Mouse (Mus musculus) MEL (cell line): ENCODE data around the gene Capn9.

ENCODE experiments used
- CHD2 ChIP-seq: IDR thresholded peaks from 2 replicates; pipeline ENCODE4 v1.6.1; 2011; ENCODE audit warnings: low read length, improper control_type of control experiment
- CTCF ChIP-seq, 3 experiments: IDR thresholded peaks in 2 of 3; conservative IDR thresholded peaks in 1 of 3; 2 replicates each; pipeline ENCODE4 v1.5.1; 2011 to 2012; ENCODE audit warnings: low read length in 3 of 3, low read depth in 2 of 3, mild to moderate bottlenecking in 2 of 3, improper control_type of control experiment in 1 of 3, inconsistent platforms in 1 of 3, mixed read lengths in 1 of 3, moderate library complexity in 1 of 3; ENCODE audit not compliant: control insufficient read depth in 1 of 3, insufficient read depth in 1 of 3, poor library complexity in 1 of 3, severe bottlenecking in 1 of 3
- ETS1 ChIP-seq: IDR thresholded peaks from 2 replicates; pipeline ENCODE4 v1.6.1; 2012; ENCODE audit warnings: low read depth, mild to moderate bottlenecking, inconsistent platforms, low read length, improper control_type of control experiment, moderate library complexity
- GABPA ChIP-seq: IDR thresholded peaks from 2 replicates; pipeline ENCODE4 v1.6.1; 2012; ENCODE audit warnings: low read depth, mild to moderate bottlenecking, inconsistent platforms, low read length, improper control_type of control experiment, moderate library complexity
- NRF1 ChIP-seq: IDR thresholded peaks from 2 replicates; pipeline ENCODE4 v1.6.1; 2014; ENCODE audit warnings: low read depth, mild to moderate bottlenecking, inconsistent platforms, low read length, improper control_type of control experiment, moderate library complexity; ENCODE audit not compliant: poor library complexity, insufficient read depth, severe bottlenecking
- POLR2AphosphoS2 ChIP-seq: IDR thresholded peaks from 2 replicates; pipeline ENCODE4 v1.6.1; 2011; ENCODE audit warnings: low read length, improper control_type of control experiment
- TCF12 ChIP-seq: IDR thresholded peaks from 2 replicates; pipeline ENCODE4 v1.6.1; 2014; ENCODE audit warnings: low read depth, mild to moderate bottlenecking, inconsistent platforms, low read length, improper control_type of control experiment, moderate library complexity
- USF1 ChIP-seq: IDR thresholded peaks from 2 replicates; pipeline ENCODE4 v1.6.1; 2014; ENCODE audit warnings: low read depth, mild to moderate bottlenecking, inconsistent platforms, low read length, improper control_type of control experiment, moderate library complexity
- ZNF384 ChIP-seq: IDR thresholded peaks from 2 replicates; pipeline ENCODE4 v1.6.1; 2012; ENCODE audit warnings: low read depth, mild to moderate bottlenecking, inconsistent platforms, low read length, improper control_type of control experiment

GRCm38 (mm10) chr8:124557476-124557875 is 18.4 kb upstream of the Capn9 start:
- no peak for TF ChIP-seq TCF12
- no peak for TF ChIP-seq CHD2
- no peak for TF ChIP-seq USF1
- no peak for TF ChIP-seq CTCF (IDR thresholded peaks at IDR 0.05 in 2 of 3, conservative IDR thresholded peaks at IDR 0.05 in 1 of 3; ENCODE audit: control insufficient read depth in 1 of 3, insufficient read depth in 1 of 3, low read depth in 2 of 3, low read length in 3 of 3, poor library complexity in 1 of 3, severe bottlenecking in 1 of 3)
- no peak for TF ChIP-seq ZNF384
- no peak for TF ChIP-seq NRF1
- no peak for TF ChIP-seq GABPA
- TF ChIP-seq ETS1, result no peak
- TF ChIP-seq POLR2AphosphoS2, result no peak
